Mouse (Mus musculus) lung, postnatal 36 days (tissue): ENCODE results near the gene Msln.

Experiments used
- DNase-seq: peaks from one replicate; pipeline ENCODE4 v3.0.0; 2022; ENCODE audit warnings: mixed read lengths

Gene Msln

GRCm38 (mm10) chr17:25754241-25754640 lies at the start of gene Msln:
TSS of gene Msln (minus strand) at chr17:25754378.
- DNase-seq = no peak

DNA sequence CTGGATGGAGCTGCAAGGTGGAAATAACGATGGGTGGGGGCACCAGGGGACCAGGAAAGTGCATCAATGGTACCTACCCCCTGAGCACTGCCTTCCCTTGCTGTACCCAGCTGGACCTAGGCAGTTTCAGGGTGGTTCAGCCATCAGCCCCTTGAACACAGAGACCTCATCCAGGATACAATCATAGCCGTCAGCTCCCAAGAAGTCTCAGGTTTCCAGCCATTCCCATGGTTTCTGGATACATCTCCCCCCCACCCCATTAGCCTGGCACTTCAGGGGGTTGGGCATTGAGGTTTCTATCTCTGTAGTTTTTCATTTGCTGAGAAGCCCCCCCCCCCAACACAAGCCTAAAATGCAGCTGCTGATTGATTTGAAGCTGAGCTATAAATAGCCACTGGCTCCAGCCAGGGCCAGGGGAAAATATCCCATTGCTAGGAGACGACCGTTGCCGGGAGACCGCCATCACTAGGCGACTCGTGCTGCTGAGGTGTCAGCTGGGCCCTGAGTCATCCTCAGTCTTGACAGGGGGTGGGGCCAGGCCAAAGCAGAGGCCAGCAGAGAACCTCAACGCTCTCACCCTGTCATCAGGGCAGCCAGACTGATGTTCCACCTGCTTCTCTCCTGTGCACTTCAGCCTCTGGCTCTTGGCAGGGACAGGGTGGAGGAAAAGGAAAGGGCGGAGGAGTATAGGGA lies 48.8 kb upstream of the Msln start:
- DNase-seq = no peak

- DNase-seq = peak; percentile 90
Observed at GRCm38 (mm10) chr17:25801029-25801428, 46.9 kb upstream of the Msln start.

DNA sequence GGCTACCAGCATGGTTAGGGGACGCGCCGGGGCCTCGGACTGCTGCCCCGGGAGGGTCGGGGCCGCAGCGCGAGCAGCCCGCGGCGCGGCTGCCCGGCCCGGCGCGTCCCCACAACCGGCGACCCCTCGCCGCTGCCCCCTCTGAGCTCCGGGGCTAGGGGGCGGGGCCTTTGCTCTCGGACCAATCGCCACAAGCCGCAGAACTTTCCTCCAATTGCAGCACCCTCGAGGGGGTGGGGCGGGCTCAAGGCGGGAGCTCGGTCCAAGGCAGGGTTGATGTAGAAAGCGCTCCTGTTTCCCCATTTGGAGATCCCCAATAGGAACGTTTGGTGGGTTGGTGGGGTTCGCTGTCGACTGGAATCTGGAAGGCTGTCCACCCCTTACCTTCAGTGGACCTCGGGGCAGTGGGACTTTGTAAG lies 42.8 kb upstream of the Msln start, which contains the start of gene Metrn:
Metrn (minus strand) TSS at position 186 of the 419 bp plus-strand sequence.
- peak; percentile 92 for DNase-seq

DNA sequence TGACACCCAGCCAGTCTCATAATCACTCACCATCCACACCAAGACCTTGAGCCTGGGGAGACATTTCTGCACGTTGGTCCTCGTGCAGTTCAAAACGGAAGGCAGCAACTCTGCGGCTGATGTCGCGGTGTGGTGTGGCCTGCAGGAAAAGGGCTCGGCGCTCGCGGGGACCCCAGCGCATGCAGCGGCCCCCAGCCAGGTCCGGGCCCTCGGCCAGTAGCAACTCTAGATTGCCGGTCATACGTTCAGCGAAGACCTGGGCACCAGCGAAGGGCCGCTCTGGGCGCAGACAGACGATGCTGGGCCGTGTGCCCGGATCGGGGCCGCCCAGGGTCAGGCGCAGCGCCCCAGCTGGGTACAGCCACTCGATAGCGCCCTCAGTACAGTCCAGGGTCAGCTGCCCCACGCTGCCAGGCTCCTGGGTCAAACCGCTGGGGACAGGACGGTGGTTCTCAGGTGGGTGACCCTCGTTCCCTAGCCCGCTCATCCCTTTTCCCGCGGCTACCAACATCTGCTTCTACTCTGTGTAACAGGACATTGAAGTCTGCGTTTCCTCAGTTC lies 42.1 kb upstream of the Msln start:
- DNase-seq = no peak

- no peak for DNase-seq
Observed at GRCm38 (mm10) chr17:25795609-25796092, 41.5 kb upstream of the Msln start, which contains the start of gene AC134908.4. TSS of gene AC134908.4 (minus strand) at chr17:25795659.

DNA sequence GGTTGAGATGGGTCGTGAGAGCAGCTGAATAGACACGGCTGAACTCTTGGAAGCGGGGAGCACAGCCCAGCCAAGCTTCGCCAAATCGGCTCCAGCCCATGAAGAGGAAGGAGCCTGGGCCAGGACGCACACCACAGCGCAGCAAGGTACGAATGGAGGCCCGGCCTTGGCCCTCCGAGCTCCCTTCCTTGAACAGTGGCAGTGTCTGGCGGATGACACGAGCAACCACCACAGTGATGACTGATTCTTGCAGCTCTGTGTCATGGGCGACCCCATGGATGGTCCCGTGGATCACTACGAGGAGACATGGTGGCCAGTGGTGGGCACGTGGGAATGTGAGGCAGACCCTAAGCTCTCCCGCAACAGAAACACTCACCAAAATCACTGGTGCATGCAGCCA lies 40.8 kb upstream of the Msln start:
- DNase-seq = no peak

- no peak for DNase-seq
Observed at GRCm38 (mm10) chr17:25794197-25794596, 40.0 kb upstream of the Msln start.

- peak; percentile 87 for DNase-seq
Observed at GRCm38 (mm10) chr17:25792615-25793014, 38.4 kb upstream of the Msln start, which contains the start of gene Fam173a. TSS of gene Fam173a (minus strand) at chr17:25792901.

GRCm38 (mm10) chr17:25791843-25792527 lies 37.8 kb upstream of the Msln start:
- DNase-seq = peak; percentile 85

DNA sequence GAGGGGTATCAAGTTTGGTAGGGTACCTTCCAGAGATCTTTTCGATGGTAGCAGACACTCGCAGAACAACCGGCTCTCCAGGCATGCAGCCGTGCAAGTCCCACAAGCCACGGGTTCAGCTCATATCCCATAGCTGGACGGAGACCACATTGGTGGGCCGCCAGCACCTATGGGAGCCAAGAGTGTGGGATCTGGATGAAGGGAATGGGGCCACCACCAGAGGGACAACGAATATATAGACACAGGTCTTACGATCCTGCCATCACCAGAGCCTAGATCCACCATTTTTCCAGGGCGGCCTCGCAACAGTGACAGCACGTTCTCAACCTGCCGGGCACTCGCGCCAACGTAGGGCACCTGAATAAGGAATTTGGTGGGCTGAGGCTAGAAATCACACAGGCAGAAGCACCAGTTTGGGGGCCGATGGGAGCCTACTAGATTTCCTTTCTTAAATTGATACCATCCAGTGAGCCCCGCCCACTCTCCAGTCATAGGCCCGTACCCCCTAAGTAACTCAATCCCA lies 37.2 kb upstream of the Msln start:
- DNase-seq = no peak

GRCm38 (mm10) chr17:25786781-25787504 lies 32.8 kb upstream of the Msln start:
- DNase-seq = no peak

DNA sequence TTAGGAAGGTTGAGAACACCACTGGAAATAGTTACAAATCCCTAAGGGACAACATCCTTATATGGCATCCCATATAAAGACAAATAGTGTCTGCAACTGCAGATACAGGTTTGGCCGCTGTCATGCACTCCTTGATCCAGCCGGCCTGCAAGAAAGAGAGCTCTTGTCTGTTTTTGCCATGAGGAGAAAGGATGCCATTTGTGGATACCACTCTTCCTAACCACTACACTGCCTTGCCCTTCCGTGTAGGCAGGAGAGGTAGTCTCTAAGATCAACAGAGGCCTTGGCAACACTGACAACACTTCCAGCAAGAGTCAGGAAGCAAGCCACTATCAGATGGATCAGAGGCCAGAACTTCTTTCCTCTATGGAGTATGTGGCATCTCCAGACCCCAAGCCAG lies 32.1 kb upstream of the Msln start, which contains the start of gene Ccdc78:
Ccdc78 (plus strand) TSS at position 301 of the 400 bp plus-strand sequence.
- DNase-seq = no peak

DNA sequence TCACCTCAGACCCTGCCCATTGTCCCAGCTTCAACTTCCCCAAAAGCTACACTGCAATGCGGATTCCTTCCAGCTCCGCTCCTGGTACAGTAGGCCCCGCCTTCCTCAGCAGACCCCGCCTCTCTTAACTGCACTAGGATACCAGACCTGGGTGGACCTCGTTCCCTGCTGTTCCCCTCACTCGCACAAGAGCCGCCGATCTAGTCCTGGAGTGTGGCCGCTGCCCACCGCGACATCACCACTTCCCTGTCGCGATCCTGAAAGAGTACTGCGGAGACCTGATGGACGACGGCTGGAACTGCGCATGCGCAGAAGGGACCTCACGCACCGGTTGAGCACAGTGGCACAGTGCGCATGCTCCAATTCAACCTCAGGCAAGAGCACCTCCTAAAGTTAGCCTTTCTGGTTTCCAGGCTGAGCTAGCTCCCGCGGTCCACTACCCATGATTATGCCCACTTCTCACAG lies 31.1 kb upstream of the Msln start, which contains the start of gene Haghl:
Haghl (minus strand) TSS at position 393 of the 465 bp plus-strand sequence.
- peak; percentile 98 for DNase-seq

DNA sequence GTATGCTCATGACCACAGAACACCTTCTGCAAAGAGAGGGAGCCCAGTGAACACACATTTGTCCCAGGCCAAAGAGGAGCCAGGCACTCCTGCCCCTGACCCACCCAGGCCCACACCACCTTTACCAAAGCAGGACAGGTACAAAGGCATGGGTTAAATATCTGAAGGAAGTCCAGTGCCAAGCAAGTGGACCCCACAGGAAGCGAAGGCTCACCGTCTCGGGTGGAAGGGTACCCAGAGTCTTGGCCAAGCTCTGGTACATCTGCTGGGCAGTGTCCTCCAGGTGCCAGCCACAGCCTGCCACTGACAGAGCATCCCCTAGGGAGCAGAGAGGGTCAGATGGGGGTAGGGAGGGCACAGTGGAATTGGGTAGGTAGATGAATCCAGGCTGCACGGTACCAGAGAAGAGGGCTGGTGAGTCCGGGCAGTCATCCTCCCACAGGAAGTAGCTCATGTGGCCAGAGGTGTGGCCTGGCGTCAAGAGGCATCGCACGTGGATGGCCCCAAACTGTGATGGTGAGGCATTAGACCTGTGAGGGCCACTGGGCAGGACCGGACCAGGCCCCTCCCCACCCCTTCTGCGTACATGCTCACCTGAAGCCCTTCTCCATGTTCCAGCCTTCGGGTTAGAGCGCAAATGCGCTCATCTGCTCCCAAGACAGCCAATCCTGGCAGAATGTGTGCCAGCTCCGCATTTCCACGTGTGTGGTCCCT lies 29.8 kb upstream of the Msln start:
- DNase-seq = no peak

DNA sequence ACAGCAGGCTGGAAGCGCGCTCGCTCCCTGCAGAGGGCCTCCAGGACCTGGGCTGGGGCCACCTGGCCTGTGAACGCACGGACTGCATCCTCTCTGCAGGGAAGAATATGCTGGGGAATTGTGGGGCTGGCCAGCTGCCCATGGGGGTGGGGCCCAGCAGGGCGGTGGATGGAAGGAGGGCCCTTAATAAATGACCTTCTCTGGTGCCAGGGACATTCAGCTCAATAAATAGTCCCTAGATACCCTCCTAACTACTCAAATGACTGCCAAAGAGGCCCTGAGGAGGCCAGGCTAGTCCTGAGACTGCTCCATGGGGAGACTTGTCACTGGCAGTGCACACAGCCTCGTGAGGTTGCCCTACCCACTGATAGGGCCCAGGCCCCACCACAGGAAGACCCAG lies 28.9 kb upstream of the Msln start:
- no peak for DNase-seq

DNA sequence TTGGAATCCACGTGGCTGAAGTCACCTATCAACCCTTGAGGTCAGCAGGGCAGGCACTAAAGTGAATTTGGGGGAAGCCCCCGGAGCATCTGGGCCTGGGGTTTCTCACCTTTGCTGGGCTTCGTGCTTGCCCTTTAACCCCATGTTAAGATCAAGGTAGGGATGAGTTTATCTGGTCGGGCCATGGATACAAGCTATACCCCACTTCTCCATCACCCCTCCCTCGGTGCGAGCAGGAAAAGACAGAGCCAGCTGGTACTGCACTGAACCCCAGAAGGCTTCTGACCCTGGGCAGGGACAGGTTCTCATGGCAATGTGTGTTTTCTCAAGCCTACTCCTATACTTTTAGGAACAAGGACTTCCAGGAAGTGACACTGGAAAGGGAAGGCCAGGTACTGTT lies 27.2 kb upstream of the Msln start:
- no peak for DNase-seq

GRCm38 (mm10) chr17:25777948-25778347 lies 23.8 kb upstream of the Msln start:
- no peak for DNase-seq

DNA sequence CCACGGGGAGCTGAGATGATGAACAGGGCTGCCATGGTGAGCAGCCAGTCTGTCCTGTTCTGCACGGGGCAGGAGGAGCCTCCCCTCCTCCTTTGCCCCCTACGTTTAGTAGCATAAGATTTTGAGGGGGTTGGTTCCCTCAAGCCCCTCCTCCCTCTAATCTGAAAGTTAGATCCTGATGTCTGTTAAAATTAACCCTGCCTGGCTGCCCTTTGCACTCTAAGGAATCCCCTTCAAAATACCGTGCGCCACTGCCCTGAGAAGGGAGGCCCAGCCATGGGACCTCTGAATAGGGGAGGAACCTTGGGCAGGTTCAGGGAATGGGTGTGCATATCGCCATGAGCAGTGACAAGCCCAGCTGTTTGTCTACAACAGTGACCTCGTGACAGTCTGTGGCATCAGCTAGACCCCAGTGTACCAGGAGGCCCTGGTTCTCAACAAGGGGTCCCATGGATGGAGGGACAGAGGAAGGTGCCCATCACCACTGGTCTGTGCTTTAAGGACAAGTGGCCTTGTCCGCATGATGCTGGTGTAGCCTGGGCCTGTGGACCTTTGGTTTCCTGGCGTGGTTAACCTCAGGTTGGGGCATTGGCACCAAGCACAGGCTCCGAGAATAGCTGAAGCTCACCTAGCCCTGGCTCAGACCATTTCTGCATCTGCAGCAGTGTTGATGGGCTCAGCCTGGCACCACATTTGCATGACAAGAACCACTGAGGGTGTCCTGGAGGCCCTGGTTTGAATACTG lies 21.3 kb upstream of the Msln start:
- no peak for DNase-seq

GRCm38 (mm10) chr17:25773549-25774120 lies 19.5 kb upstream of the Msln start, which contains the start of gene Narfl:
TSS of gene Narfl (plus strand) at chr17:25773776.
- peak; percentile 98 for DNase-seq

DNA sequence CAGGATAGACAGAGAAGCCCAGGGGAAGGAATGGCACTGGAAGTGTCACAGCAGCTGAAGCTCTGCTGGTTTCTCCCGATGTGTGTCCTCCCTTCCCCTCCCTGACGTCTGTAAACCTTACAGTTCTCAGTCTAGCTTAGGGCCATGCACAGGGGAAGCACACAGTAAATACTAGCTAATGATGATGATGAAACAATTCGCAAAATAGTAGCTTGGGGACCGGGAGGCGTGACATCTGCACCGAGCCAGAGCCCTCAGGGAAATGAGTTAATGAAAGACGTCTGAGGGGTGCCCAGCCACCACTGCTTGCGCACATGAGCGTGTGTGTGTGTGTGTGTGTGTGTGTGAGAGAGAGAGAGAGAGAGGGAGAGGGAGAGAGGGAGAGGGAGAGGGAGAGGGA lies 15.2 kb upstream of the Msln start:
- no peak for DNase-seq
